Mouse (Mus musculus): ENCODE results near the gene Galk2. TPM values are rescaled to one million over a fixed set of nuclear protein-coding genes. Genes with fewer than 3 reads are reported as not detected.

Galk2 gene
- polyA plus RNA-seq, 1 experiment from 2014 or later = 23.6 TPM

- DNase-seq (ENCODE audit: low spot score) (no peak), ATAC-seq (replicated peaks; ENCODE audit: low FRiP score) (peak; percentile 75)
- 77% methylated on average over 4 of the region's 4 CpGs for WGBS
- Histone ChIP-seq H3K4me2 (no peak overlapping the region), H3K4me3 (ENCODE audit: low read depth, low read length) (no peak overlapping the region), H3K27me3 (replicated peaks; ENCODE audit: control insufficient read depth, insufficient read depth, low read length) (no peaks in the 10 kb centered on the region), H3K36me3 (ENCODE audit: control insufficient read depth, insufficient read depth, low read length) (no peaks in the 10 kb centered on the region), H3K4me1 (replicated peaks; ENCODE audit: control insufficient read depth, insufficient read depth, low read length) (peaks cover 5% of the 10 kb centered on the region; the same call in 1 of the 2 replicates), H3K27ac (ENCODE audit: low read depth, low read length) (no peak overlapping the region), H3K9ac (ENCODE audit: low read depth, low read length) (no peak overlapping the region), H3K9me3 (ENCODE audit: control insufficient read depth, low read length) (no peaks in the 10 kb centered on the region)
Observed at GRCm38 (mm10) chr2:125907580-125908255, 48.8 kb downstream of the Galk2 start.

- Histone ChIP-seq H3K9ac (ENCODE audit: low read depth, low read length) (no peak overlapping the region), H3K36me3 (ENCODE audit: control insufficient read depth, insufficient read depth, low read length) (no peaks in the 10 kb centered on the region), H3K4me1 (replicated peaks; ENCODE audit: control insufficient read depth, insufficient read depth, low read length) (no peaks in the 10 kb centered on the region), H3K9me3 (ENCODE audit: control insufficient read depth, low read length) (no peaks in the 10 kb centered on the region), H3K27ac (ENCODE audit: low read depth, low read length) (no peak overlapping the region), H3K4me2 (no peak overlapping the region), H3K27me3 (replicated peaks; ENCODE audit: control insufficient read depth, insufficient read depth, low read length) (no peaks in the 10 kb centered on the region), H3K4me3 (ENCODE audit: low read depth, low read length) (no peak overlapping the region)
- WGBS = 43% methylated on average over 1 of the region's 1 CpGs
- DNase-seq (ENCODE audit: low spot score) (no peak), ATAC-seq (replicated peaks; ENCODE audit: low FRiP score) (no peak)
Observed at GRCm38 (mm10) chr2:125914167-125914566, 55.3 kb downstream of the Galk2 start.

GRCm38 (mm10) chr2:125914713-125915112 is 55.8 kb downstream of the Galk2 start:
- H3K27ac ChIP-seq (ENCODE audit: low read depth, low read length) = no peak overlapping the region
- DNase-seq (ENCODE audit: low spot score) = no peak
- H3K36me3 ChIP-seq (ENCODE audit: control insufficient read depth, insufficient read depth, low read length) = no peaks in the 10 kb centered on the region
- H3K27me3 ChIP-seq (replicated peaks; ENCODE audit: control insufficient read depth, insufficient read depth, low read length) = no peaks in the 10 kb centered on the region
- no peak for ATAC-seq (replicated peaks; ENCODE audit: low FRiP score)
- no peaks in the 10 kb centered on the region for H3K4me1 ChIP-seq (replicated peaks; ENCODE audit: control insufficient read depth, insufficient read depth, low read length)
- no peak overlapping the region for H3K4me2 ChIP-seq
- H3K4me3 ChIP-seq (ENCODE audit: low read depth, low read length) = no peak overlapping the region
- no peak overlapping the region for H3K9ac ChIP-seq (ENCODE audit: low read depth, low read length)
- H3K9me3 ChIP-seq (ENCODE audit: control insufficient read depth, low read length) = no peaks in the 10 kb centered on the region

- DNase-seq (ENCODE audit: low spot score) (no peak), ATAC-seq (replicated peaks; ENCODE audit: low FRiP score) (no peak)
- Histone ChIP-seq H3K9me3 (ENCODE audit: control insufficient read depth, low read length) (no peaks in the 10 kb centered on the region), H3K4me3 (ENCODE audit: low read depth, low read length) (no peak overlapping the region), H3K36me3 (ENCODE audit: control insufficient read depth, insufficient read depth, low read length) (no peaks in the 10 kb centered on the region), H3K27me3 (replicated peaks; ENCODE audit: control insufficient read depth, insufficient read depth, low read length) (no peaks in the 10 kb centered on the region), H3K4me1 (replicated peaks; ENCODE audit: control insufficient read depth, insufficient read depth, low read length) (no peaks in the 10 kb centered on the region), H3K4me2 (no peak overlapping the region), H3K9ac (ENCODE audit: low read depth, low read length) (no peak overlapping the region), H3K27ac (ENCODE audit: low read depth, low read length) (no peak overlapping the region)
- 70% methylated on average over 11 of the region's 11 CpGs for WGBS
Observed at GRCm38 (mm10) chr2:125916652-125917296, 57.9 kb downstream of the Galk2 start.

- no peaks in the 10 kb centered on the region for H3K27me3 ChIP-seq (replicated peaks; ENCODE audit: control insufficient read depth, insufficient read depth, low read length)
- H3K9me3 ChIP-seq (ENCODE audit: control insufficient read depth, low read length) = no peaks in the 10 kb centered on the region
- H3K27ac ChIP-seq (ENCODE audit: low read depth, low read length) = no peak overlapping the region
- H3K4me3 ChIP-seq (ENCODE audit: low read depth, low read length) = no peak overlapping the region
- WGBS = 85% methylated on average over 3 of the region's 3 CpGs
- no peak overlapping the region for H3K9ac ChIP-seq (ENCODE audit: low read depth, low read length)
- no peak for DNase-seq (ENCODE audit: low spot score)
- H3K4me1 ChIP-seq (replicated peaks; ENCODE audit: control insufficient read depth, insufficient read depth, low read length) = no peaks in the 10 kb centered on the region
- H3K36me3 ChIP-seq (ENCODE audit: control insufficient read depth, insufficient read depth, low read length) = no peaks in the 10 kb centered on the region
- H3K4me2 ChIP-seq = no peak overlapping the region
- ATAC-seq (replicated peaks; ENCODE audit: low FRiP score) = no peak
Observed at GRCm38 (mm10) chr2:125917297-125917679, 58.4 kb downstream of the Galk2 start.

- DNase-seq (ENCODE audit: low spot score) (no peak), ATAC-seq (replicated peaks; ENCODE audit: low FRiP score) (no peak)
- Histone ChIP-seq H3K27me3 (replicated peaks; ENCODE audit: control insufficient read depth, insufficient read depth, low read length) (no peaks in the 10 kb centered on the region), H3K4me1 (replicated peaks; ENCODE audit: control insufficient read depth, insufficient read depth, low read length) (no peaks in the 10 kb centered on the region), H3K4me2 (no peak overlapping the region), H3K9ac (ENCODE audit: low read depth, low read length) (no peak overlapping the region), H3K27ac (ENCODE audit: low read depth, low read length) (no peak overlapping the region), H3K4me3 (ENCODE audit: low read depth, low read length) (no peak overlapping the region), H3K9me3 (ENCODE audit: control insufficient read depth, low read length) (no peaks in the 10 kb centered on the region), H3K36me3 (ENCODE audit: control insufficient read depth, insufficient read depth, low read length) (no peaks in the 10 kb centered on the region)
- 77% methylated on average over 5 of the region's 5 CpGs for WGBS
Observed at GRCm38 (mm10) chr2:125921273-125921672, 62.4 kb downstream of the Galk2 start.

- no peak for ATAC-seq (replicated peaks; ENCODE audit: low FRiP score)
- H3K9me3 ChIP-seq (ENCODE audit: control insufficient read depth, low read length) = no peaks in the 10 kb centered on the region
- DNase-seq (ENCODE audit: low spot score) = no peak
Observed at GRCm38 (mm10) chr2:125922149-125922548, 63.2 kb downstream of the Galk2 start.

GRCm38 (mm10) chr2:125922877-125923276 is 64.0 kb downstream of the Galk2 start:
- WGBS = 74% methylated on average over 4 of the region's 4 CpGs
- H3K4me1 ChIP-seq (replicated peaks; ENCODE audit: control insufficient read depth, insufficient read depth, low read length) = no peaks in the 10 kb centered on the region
- ATAC-seq (replicated peaks; ENCODE audit: low FRiP score) = no peak
- H3K27me3 ChIP-seq (replicated peaks; ENCODE audit: control insufficient read depth, insufficient read depth, low read length) = no peaks in the 10 kb centered on the region
- H3K36me3 ChIP-seq (ENCODE audit: control insufficient read depth, insufficient read depth, low read length) = no peaks in the 10 kb centered on the region
- no peak overlapping the region for H3K27ac ChIP-seq (ENCODE audit: low read depth, low read length)
- no peak overlapping the region for H3K4me3 ChIP-seq (ENCODE audit: low read depth, low read length)
- no peak overlapping the region for H3K4me2 ChIP-seq
- H3K9ac ChIP-seq (ENCODE audit: low read depth, low read length) = no peak overlapping the region
- DNase-seq (ENCODE audit: low spot score) = no peak
- no peaks in the 10 kb centered on the region for H3K9me3 ChIP-seq (ENCODE audit: control insufficient read depth, low read length)

More at GRCm38 (mm10) chr2:125922149-125922548, 63.2 kb downstream of the Galk2 start:
- H3K27ac ChIP-seq (ENCODE audit: low read depth, low read length) = no peak overlapping the region
- H3K36me3 ChIP-seq (ENCODE audit: control insufficient read depth, insufficient read depth, low read length) = no peaks in the 10 kb centered on the region
- no peak overlapping the region for H3K9ac ChIP-seq (ENCODE audit: low read depth, low read length)
- H3K4me2 ChIP-seq = no peak overlapping the region
- 86% methylated on average over 5 of the region's 5 CpGs for WGBS
- no peaks in the 10 kb centered on the region for H3K27me3 ChIP-seq (replicated peaks; ENCODE audit: control insufficient read depth, insufficient read depth, low read length)
- no peak overlapping the region for H3K4me3 ChIP-seq (ENCODE audit: low read depth, low read length)
- H3K4me1 ChIP-seq (replicated peaks; ENCODE audit: control insufficient read depth, insufficient read depth, low read length) = no peaks in the 10 kb centered on the region

GRCm38 (mm10) chr2:125923346-125923745 is 64.4 kb downstream of the Galk2 start:
- WGBS = 81% methylated on average over 5 of the region's 5 CpGs
- H3K4me3 ChIP-seq (ENCODE audit: low read depth, low read length) = no peak overlapping the region
- no peak overlapping the region for H3K9ac ChIP-seq (ENCODE audit: low read depth, low read length)
- H3K4me1 ChIP-seq (replicated peaks; ENCODE audit: control insufficient read depth, insufficient read depth, low read length) = no peaks in the 10 kb centered on the region
- H3K4me2 ChIP-seq = no peak overlapping the region
- no peak overlapping the region for H3K27ac ChIP-seq (ENCODE audit: low read depth, low read length)
- DNase-seq (ENCODE audit: low spot score) (no peak), ATAC-seq (replicated peaks; ENCODE audit: low FRiP score) (no peak)
- H3K9me3 ChIP-seq (ENCODE audit: control insufficient read depth, low read length) = no peaks in the 10 kb centered on the region
- no peaks in the 10 kb centered on the region for H3K36me3 ChIP-seq (ENCODE audit: control insufficient read depth, insufficient read depth, low read length)
- H3K27me3 ChIP-seq (replicated peaks; ENCODE audit: control insufficient read depth, insufficient read depth, low read length) = no peaks in the 10 kb centered on the region
